Mouse (Mus musculus): ENCODE results near the gene Dnaaf1.

Dnaaf1 gene

DNA sequence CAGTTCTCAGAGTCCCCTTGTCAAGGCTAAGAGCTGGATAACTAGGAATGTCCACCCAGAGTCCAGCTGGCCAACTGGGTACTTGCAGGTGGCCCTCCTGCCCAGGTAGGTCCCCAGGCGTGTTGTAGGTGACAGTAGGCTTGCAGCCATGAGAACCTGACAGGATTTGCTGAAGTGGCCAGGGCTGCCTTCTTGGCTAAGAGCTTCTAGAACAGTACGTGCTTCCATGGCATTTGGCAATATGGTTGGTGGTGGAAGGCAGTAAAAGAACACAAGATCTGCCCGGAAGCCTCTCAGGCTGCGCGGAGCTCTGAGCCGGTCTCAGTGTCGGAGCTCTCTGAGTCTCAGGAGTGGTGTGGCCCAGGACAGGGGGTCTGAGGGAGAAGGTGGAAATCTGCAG, 49.9 kb downstream of the Dnaaf1 start:
- DNase-seq = no peak

DNA sequence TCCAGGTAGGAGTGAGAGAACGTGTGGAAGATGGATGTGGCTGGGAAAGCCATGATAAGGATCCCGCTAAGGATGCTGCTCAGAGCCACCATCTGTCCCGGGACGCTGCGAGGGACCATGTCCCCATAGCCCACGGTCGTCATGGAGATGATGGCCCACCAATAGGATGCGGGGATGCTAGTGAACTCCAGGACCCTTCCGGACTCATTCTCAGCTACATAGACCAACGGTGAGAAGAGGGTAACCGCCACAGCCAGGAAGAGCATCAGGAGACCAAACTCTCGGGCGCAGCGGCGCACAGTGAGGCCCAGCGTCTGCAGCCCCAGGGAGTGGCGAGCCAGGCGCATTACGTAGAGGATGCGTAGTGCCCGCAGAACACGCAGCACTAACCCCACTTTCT, 50.8 kb downstream of the Dnaaf1 start:
- no peak for DNase-seq

DNA sequence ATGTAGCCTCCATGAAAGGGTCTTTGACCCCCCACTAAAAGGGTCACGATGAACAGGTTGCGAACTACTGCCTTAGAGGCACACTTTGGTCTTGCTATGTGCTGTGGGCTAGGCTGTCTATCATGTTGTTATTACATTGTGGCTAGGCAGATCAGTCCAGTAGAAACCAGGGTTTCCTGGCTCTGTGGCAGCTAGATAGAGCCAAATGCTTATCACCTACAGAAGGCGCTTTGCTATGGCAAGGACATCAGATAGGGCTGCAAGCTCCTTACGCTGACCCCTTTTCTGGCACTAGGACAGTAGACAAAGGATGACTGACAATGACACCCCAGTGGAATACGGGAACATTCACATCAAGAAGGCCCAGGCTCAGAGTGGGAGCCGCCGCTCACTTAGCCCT, 52.2 kb downstream of the Dnaaf1 start:
- no peak for DNase-seq

DNA sequence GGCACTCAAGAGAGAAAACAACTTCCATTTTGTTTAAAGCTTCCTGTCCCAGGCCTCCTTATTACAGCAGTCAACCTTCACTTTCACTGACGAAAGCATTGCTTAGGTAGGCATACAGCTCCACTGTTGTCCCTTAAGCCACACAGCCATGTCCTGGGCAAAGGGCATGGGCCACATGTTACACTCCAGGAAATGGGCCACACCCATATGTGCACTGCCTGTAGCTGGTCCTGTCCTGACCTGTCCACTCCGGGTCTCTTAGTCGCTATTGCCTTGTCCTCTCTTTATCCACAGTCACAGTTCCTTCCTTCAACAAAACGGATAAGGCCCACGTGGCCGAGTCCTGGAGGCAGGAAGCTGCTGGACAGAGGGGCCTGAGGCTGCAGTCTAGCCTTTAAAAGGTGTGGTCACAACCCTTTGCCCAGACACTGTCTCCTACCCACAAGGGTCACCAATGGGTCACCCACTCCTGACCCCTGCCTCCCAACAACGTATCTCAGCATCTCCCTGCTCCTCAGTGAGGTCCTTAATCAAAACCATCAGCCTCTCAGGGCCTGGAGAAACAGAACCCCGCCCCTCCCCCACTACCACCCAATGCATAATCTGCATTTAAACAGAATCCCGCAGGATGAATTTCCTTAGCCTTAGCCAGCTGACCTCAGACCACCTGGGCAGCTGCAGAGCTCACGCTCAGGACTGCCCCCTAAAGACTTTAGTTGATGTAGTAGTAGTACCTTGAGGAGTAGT, 52.8 kb downstream of the Dnaaf1 start:
- DNase-seq = no peak

DNA sequence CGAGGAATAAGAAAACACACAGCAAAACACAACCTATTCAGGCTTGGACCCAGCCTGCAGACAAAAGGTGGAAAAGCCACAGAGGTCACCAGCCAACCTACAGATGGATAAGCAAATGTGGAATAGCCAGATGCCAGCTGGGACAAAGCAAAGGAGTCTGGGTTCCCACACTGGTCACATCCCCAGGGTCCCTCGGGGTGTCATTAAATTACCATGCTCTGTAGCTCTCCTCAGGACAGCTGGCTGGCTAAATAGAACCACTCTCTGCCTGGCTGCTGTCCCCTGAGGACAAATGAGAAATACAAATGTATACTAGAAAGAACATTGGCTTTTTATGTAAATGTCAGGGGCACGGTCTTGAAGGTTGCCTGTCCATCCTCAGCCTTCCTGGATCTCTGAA, 55.8 kb downstream of the Dnaaf1 start:
- no peak for DNase-seq

DNA sequence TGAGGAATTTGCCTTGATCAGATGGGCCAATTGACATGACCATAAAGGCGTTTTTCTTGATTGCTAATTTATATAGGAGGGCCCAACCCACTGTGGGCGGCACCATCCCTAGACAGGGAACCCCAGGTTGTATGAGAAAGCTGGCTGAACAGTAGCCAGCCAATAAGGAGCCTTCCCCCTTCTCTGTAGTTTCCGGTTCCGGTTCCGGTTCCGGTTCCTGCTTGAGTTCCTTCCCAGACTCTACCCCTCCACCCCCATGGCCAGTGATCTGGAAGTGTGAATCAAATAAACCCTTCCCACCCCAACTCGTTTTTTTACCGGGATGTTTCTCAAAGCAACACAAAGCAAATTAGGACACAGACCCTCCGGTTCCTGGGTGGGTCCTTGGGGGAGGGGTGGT, 57.2 kb downstream of the Dnaaf1 start:
- no peak for DNase-seq

DNA sequence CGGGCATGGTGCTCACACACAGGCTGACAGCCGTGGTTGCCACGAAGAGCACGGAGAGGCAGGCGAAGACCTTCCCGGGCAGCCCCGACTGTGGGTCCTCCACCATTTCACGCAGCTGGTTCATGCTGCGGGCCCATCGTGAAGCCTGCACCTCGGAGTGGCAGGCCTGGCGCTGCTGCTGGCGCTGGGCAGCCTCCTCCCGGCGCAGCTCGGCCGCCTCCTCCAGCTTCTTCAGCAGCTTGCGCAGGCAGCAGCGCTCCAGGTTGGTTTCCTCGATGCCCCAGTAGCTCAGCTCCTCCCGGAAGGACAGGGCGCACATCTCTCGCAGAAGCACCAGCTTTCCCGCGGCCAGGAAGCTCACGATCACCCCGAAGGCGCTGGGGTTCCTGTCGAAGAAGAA, 57.9 kb downstream of the Dnaaf1 start:
- no peak for DNase-seq

DNA sequence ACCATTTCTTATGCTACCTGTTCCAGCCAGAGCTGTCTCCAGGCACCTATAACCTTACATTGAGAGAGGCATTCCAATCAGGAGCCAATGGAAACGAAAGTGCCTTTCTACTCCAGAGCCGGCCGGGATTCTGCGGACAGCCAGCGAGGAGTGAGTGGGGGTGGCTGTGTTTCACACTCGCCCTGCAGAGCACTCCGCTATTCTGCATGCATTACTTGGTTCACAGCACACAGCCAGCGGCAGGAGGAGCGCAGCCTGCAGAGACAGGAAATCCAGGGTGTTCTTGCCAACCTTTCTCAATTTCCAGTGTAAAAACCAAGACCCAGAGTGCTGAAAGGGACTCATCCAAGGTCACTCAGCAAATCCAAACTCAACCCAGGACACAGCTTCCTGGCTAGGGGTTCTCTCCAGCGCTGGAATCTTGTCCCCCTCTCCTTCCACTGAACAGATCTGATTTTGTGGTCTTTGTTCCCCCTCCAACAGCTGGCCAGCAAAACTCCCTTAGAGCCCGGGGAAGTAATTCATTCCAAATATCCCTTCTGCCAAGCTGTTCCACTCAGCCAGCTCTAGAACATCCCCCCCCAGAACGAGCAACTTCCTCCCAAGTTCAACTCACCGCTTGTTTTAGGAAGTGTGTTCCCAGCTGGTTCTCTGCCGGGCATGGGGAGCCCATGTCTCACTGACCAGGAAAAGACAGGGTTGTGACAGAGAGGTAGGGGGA, 59.7 kb downstream of the Dnaaf1 start:
- DNase-seq = no peak

DNA sequence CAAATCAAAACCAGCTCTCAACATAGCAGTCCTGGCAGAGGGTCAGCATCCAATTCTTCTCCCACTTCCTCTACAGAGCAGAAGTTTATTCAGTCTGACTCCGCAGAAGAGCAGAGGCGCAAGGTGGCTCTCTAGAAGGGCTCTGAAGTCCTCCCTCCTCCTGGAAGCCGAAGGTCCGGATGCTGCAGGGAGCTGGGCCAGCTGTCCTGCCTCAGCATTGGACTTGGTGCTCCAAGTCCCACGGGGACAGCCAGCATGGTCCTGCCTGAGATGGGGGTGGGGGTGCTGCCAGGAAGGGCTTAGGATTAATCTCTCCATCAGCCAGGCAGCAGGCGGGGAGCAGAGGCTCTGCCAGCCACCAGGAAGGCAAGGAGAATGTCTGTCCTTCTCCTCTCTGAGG, 60.3 kb downstream of the Dnaaf1 start, which contains the start of gene Kcng4:
Gene Kcng4 (minus strand): TSS at position 303 of the 400 bp plus-strand sequence.
- no peak for DNase-seq

DNA sequence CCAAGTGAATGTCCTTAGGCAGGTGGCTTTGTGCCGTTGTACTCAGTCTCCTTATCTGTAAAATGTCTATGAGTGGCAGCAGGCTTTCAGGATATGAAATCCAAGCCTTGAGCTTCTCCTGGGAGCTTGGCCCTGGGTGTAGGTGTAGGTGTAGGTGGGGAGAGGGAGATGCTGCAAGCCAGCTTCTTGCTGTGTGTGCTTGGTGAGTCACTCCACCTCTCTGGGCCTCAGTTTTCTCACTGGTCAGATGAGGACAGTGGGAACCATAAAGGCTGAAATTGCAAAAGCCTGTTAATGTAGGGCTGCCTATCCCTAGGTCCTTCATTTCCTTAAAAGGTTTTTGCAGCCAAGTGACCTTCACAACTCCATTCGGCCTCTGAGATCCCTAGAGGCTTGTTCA, 60.9 kb downstream of the Dnaaf1 start:
- no peak for DNase-seq

DNA sequence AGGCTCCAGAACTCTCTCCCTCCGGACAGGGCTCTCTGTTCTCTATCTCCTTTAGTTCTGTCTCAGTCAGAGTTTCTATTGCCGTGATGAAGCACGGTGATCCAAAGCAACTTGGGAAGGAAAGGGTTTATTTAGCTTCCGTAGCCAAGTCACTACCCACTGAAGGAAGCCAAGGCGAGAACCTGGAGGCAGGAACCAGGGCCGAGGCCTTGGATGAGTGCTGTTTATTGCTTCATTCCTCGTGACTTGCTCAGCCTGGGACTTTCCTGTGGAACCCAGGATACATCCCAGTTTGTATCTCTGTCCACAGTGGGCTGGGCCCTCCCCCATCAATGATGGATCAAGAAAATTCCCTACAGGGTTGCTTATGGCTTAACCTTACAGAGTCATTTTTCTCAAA, 61.7 kb downstream of the Dnaaf1 start:
- no peak for DNase-seq

DNA sequence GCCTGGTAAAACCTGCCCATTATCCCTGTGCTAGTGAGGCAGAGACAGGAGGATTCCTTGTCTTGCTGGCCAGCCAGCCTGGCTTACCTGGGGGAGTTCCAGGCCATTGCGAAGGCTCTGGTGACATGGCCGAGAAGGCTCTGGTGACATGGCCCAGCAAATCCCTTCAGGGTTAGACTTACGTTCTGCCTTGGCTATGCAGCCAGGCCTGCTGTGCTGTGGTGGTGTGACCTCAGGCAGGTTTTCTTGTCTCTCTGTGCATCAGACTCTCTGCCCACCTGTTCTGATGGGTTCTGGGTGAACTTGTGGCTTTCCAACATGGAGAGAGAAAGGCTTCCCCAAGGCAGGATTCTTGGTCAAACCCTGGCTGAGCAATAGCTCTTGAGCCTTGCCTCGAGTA, 62.3 kb downstream of the Dnaaf1 start:
- no peak for DNase-seq

DNA sequence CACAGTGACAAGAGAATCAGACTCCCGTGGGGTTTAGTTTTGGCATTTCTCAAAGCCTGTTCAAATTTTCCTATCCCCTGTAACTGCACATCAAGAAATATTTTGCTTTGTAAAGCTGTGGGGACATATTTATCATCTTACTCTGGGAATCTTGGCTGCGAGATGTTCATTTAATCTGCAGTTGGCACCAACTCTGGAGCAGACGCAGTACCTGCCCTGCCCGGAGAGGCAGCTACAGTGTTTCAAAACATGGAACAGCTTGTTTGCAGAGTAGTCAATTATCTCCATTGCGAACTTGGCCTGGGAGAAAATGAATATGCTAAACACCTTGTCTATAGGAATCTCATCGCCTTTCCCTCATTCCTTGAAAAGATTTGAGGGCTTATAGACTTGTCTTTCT, 63.2 kb downstream of the Dnaaf1 start:
- no peak for DNase-seq

DNA sequence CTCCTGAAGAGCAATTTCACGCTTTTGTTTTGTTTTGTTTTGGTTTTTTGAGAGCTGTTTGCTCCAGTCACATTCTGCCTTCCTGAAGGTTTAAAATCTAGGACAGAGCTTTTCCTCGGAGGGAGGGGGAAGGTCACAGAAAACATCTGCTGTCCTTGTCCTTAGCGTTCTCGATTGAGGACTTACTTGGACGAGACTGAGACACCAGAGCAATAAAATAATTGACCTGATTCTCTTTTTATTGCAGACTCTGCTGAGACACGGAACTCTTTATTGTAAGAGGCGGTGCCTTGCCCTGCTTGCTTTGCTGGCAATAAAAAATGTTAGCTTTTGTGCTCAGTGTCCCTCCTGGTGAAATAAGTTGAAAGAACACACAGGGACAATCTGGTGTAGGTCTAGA, 64.8 kb downstream of the Dnaaf1 start:
- no peak for DNase-seq

DNA sequence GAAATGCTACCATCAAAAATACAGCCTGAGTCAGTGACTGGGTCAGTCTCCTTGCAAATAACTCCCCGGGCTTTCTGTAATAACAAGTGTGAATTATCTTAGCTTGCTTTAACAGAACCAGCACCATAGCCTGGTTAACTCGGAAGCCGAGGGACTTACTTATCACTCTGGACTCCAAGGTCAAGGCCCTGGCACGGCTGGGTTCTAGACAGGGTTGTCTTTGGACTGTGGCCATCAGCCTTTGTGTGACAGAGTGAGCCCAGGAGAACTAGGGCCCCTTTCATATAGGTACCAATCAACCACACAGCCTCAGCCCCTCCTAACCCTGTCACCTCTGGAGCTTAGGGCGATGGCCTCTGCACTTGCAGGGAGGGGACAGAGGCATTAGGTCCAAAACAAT, 66.0 kb downstream of the Dnaaf1 start:
- no peak for DNase-seq

DNA sequence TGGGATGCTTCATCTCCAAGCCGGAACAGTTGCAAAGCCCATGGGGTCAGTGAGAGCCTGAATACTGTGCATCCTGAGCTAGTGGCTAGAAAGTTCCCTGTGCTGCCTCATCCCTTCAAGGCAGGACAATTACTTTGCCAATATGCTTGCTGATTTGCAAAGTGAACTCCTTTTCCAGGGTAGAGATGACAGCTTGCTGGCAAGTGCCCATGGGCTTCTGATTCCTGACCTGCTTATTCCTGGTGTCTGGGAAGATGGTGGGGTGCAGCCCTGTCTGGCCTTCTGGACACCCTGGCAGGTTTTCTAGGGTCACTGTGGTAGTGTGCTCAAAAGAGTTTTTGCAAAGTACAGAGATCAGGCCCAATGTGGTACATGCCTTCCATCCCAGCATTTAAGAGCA, 67.9 kb downstream of the Dnaaf1 start:
- DNase-seq = peak; percentile 37

DNA sequence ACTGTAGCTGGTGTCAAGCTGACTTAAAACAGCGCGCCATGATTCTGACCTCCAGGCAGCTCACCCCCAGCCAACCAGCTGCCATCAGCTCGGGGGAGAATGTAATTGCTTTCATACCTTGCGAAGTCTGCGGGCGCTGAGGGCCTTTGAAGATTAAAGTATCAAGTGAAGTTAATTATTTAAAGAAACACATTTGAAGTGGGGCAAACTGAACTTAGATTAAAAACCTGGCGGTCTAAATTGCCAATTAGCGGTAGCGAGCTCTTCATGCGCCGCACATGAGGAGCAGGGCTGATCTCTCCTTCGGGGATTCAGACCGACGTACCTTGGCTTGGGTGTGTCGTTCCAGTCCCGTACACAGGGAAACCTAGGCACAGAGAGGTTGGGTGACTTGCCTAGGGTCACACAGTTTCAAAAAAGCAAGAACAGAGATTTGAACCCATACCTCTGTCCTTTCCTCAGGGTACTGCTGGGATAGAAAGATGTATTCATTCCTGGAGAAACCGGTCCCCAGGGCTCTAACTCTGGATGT, 69.5 kb downstream of the Dnaaf1 start:
- no peak for DNase-seq

DNA sequence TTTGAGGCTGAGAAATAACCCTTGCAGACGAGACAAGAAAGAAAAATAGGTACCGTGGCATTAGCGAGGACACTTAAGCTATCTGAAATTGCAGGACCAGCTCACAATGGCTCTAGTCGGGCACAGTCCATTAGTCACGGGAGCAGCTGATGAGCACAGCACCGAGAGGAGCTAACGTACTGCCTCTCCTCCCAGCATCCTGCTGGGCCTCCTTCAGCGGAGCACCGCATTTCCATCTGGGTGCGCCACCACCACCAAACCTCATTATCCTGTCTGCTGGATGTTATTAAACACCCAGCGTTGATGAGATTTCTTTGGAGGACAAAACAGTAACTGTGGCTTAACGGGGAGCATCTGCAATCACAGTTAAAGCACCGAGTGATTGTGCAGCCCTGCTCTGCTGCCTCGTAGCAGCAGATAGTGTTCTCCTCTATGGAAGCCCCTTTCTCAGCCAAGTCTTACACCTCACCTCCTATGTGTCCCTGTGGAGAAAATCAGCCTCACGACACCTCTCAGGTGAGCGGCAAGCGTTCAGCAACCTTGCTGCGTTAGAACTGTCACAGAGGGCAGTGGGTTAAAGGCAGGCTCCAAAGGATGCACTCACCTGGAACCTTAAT, 70.1 kb downstream of the Dnaaf1 start:
- no peak for DNase-seq

DNA sequence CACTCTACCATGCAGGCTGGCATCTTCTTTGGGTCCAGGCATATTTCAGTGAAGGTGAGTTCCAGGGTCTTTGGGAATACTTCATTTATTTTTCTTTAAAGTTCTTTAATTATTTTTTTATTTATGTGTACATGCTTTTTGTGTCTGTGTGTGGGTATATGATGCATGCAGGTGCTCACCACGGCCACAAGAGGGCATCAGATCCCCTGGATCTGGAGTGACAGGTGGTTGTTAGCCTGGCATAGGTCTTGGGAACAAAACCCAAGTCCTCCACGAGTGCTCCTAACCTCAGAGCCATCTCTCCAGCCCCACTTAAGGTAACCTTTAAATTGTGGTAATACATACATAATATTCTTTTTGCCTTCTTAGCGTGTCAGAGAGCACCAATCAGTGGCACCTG, 71.2 kb downstream of the Dnaaf1 start:
- no peak for DNase-seq

DNA sequence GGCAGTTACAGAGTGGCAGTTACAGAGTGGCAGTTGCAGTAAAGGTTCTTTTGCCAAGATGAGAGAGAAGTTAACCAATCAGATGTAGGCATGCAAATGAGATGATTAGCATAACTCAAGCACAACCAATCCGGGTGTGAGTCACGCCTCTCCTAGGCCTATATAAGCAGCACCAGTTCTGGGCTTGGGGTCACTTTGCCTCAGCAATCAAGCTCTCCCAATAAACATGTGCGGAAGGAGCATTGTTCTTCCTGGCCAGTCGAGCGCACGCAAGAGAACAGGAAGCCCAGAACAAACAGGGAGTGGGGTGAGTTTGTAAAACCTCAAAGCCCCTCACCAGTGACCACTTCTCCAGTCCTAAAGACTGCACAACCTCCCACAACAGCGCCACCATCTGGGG, 71.8 kb downstream of the Dnaaf1 start:
- no peak for DNase-seq
